Mouse (Mus musculus) ES-Bruce4 (cell line): ENCODE results near the gene Cnksr3.

ENCODE experiments used
- CTCF ChIP-seq: IDR thresholded peaks from one replicate; pipeline ENCODE4 v1.8.1; 2011; ENCODE audit warnings: low read depth, low read length
- EP300 ChIP-seq: IDR thresholded peaks from 2 replicates; pipeline ENCODE4 v1.6.1; 2011; ENCODE audit warnings: low read depth, low read length; ENCODE audit not compliant: insufficient read depth
- POLR2A ChIP-seq: IDR thresholded peaks from one replicate; pipeline ENCODE4 v1.8.1; 2011; ENCODE audit warnings: low read length; ENCODE audit not compliant: insufficient read depth

DNA sequence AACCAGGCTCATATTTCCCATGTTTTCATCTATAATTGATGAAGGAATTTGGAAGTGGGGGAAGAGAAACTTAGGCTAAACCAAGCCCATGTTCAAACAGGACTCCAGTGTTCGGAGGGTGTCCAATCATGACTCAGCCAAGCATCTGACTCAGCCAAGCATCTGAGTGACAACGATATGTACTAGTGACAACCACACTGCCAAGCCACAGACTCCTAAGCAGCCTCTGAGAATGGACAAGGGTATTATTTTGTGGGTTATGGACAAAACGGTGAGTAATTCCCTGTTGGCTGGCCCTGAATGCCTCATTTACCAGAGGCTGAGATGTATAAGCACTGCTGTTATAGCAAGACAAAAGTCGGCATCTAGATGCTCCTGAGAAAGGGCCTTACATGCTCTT lies 98.3 kb downstream of the Cnksr3 start:
- TF ChIP-seq CTCF (no peak), EP300 (no peak), POLR2A (no peak)
